Mouse (Mus musculus) embryonic facial prominence, embryonic 11.5 days (tissue): ENCODE measurements around the gene Usp39. TPM values are rescaled to one million over a fixed set of nuclear protein-coding genes. Genes with fewer than 3 reads are reported as not detected.

Experiments
- ATAC-seq: fragments of 200-750 bp; cut with Nextera tagmentation; replicated peaks from 2 replicates; pipeline ENCODE4 v1.8.0; 2017; ENCODE audit warnings: low read depth; ENCODE audit not compliant: insufficient number of reproducible peaks, low FRiP score, low TSS enrichment
- DNase-seq: peaks from one replicate; pipeline ENCODE4 v3.0.0-alpha.2; 2015; ENCODE audit warnings: low spot score
- H3K27ac ChIP-seq: fragments of 300-500 bp; sonication (generic); replicated peaks from 2 replicates; pipeline ENCODE4 v1.5.1; 2014; ENCODE audit warnings: mild to moderate bottlenecking, low read depth, low read length, control low read depth
- H3K27me3 ChIP-seq: fragments of 300-500 bp; sonication (generic); 2 replicates; pipeline ENCODE4 v1.6.1; 2014; ENCODE audit warnings: mild to moderate bottlenecking, low read length, moderate library complexity, mixed read lengths; ENCODE audit not compliant: control insufficient read depth, insufficient read depth
- H3K36me3 ChIP-seq: fragments of 300-500 bp; sonication (generic); replicated peaks from 2 replicates; pipeline ENCODE4 v1.6.1; 2014; ENCODE audit warnings: low read depth, mild to moderate bottlenecking, low read length, moderate library complexity, mixed read lengths; ENCODE audit not compliant: control insufficient read depth, insufficient read depth
- H3K4me1 ChIP-seq: fragments of 300-500 bp; sonication (generic); 2 replicates; pipeline ENCODE4 v1.6.1; 2014; ENCODE audit warnings: low read length, mixed read lengths; ENCODE audit not compliant: control insufficient read depth, insufficient read depth
- H3K4me2 ChIP-seq: fragments of 300-500 bp; sonication (generic); 2 replicates; pipeline ENCODE4 v1.6.1; 2014; ENCODE audit warnings: low read depth, mild to moderate bottlenecking, control low read depth, low read length, moderate library complexity
- H3K4me3 ChIP-seq: fragments of 300-500 bp; sonication (generic); 2 replicates; pipeline ENCODE4 v1.5.1; 2014; ENCODE audit warnings: low read depth, low read length, control low read depth
- H3K9ac ChIP-seq: fragments of 300-500 bp; sonication (generic); replicated peaks from 2 replicates; pipeline ENCODE4 v1.6.1; 2014; ENCODE audit warnings: mild to moderate bottlenecking, control low read depth, low read length
- H3K9me3 ChIP-seq: fragments of 300-500 bp; sonication (generic); replicated peaks from 2 replicates; pipeline ENCODE4 v1.6.1; 2016; ENCODE audit warnings: mild to moderate bottlenecking, low read length, inconsistent platforms, mixed read lengths; ENCODE audit not compliant: control insufficient read depth
- WGBS: fragments of 180-500 bp; shearing (Covaris S2); extraction: QIAGEN DNeasy Blood & Tissue Kit; methylation state at CpG from one replicate; pipeline ENCODE4 v1.1.7; 2014; 5-methylcytosine and 5-hydroxymethylcytosine counted together
- polyA plus RNA-seq: library from polyadenylated mRNA; unstranded; fragments of >200 nt; fragmentation: Nextera tagmentation; extraction: Ambion mirVana; gene quantifications from 2 replicates; pipeline ENCODE4 v1.2.1, GENCODE M21; 2014

Usp39 gene
- polyA plus RNA-seq, 1 experiment from 2014 or later: 107 TPM

- Histone ChIP-seq H3K36me3 (no peaks in the 10 kb centered on the region), H3K4me1 (no peaks in the 10 kb centered on the region), H3K4me3 (no peak overlapping the region), H3K27me3 (no peaks in the 10 kb centered on the region), H3K27ac (no peak overlapping the region), H3K4me2 (no peak overlapping the region), H3K9ac (no peak overlapping the region), H3K9me3 (no peaks in the 10 kb centered on the region)
- WGBS: 85% methylated on average over 11 of the region's 11 CpGs
- DNase-seq (no peak), ATAC-seq (no peak)
Observed at GRCm38 (mm10) chr6:72302349-72302925, 42.5 kb downstream of the Usp39 start.

DNA sequence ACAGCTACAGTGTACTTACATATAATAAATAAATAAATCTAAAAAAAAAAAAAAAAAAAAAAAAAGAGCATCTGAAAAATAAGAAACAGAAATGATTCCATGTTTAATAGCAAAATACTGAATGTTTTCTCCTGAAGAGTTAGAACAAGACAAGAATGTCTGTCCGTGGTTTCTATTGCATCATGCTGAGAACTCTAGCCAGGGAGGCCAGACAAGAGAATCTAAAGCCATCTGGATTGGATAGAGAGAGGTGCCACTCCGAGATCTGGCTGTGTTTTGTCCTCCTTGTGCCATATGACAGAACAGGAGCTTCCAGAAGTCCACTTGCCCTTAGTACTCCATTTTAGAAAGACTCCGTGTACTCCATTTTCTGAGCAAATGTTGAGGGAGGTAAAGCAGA is 47.2 kb downstream of the Usp39 start:
- Histone ChIP-seq H3K27ac (no peak overlapping the region), H3K27me3 (no peaks in the 10 kb centered on the region), H3K36me3 (no peaks in the 10 kb centered on the region), H3K4me1 (no peaks in the 10 kb centered on the region), H3K4me3 (no peak overlapping the region), H3K9me3 (no peaks in the 10 kb centered on the region), H3K9ac (no peak overlapping the region), H3K4me2 (no peak overlapping the region)
- no peak for DNase-seq
- no peak for ATAC-seq
- 77% methylated on average over 3 of the region's 3 CpGs for WGBS

DNA sequence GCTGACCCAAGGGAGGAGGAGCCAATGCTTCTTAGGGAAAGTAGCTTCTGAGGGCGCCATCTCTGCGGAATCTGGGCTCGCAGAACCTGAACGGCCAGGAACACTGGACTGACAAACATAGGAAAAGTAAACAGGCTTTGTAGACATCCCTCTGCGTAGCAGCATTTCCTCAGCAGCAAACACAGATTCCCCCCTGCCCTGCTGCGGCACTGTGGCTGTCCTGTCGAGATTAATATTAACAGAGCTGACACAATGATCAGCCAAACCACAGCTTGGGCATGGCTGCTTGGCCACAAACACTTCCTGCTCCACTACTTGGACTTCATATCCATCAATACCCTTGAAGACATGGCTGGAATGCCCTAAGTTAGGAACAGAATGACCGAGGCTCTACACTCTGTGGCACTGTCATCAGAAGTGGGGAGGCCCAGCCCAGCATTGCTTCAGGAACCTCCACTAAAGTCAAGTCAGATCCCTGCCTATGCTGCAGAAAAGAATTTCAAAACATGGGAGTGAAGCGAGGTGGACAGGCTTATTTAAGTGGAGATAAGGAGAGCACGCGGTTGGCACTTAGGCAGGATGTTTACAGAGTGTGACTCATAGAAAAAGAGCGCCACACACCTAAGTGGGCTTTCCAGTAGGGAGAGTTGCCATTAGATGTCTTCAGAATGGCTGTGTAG is 51.9 kb downstream of the Usp39 start:
- no peak overlapping the region for H3K27ac ChIP-seq
- H3K4me1 ChIP-seq: no peaks in the 10 kb centered on the region
- no peaks in the 10 kb centered on the region for H3K9me3 ChIP-seq
- no peak overlapping the region for H3K4me3 ChIP-seq
- H3K36me3 ChIP-seq: no peaks in the 10 kb centered on the region
- H3K4me2 ChIP-seq: no peak overlapping the region
- 81% methylated on average over 12 of the region's 12 CpGs for WGBS
- H3K9ac ChIP-seq: no peak overlapping the region
- DNase-seq: no peak
- H3K27me3 ChIP-seq: no peaks in the 10 kb centered on the region
- ATAC-seq: no peak

GRCm38 (mm10) chr6:72289484-72289883 is 55.5 kb downstream of the Usp39 start:
- Histone ChIP-seq H3K9ac (no peak overlapping the region), H3K36me3 (no peaks in the 10 kb centered on the region), H3K9me3 (no peaks in the 10 kb centered on the region), H3K4me1 (no peaks in the 10 kb centered on the region), H3K4me3 (no peak overlapping the region), H3K4me2 (no peak overlapping the region), H3K27ac (no peak overlapping the region), H3K27me3 (no peaks in the 10 kb centered on the region)
- ATAC-seq: no peak
- no peak for DNase-seq
- WGBS: 94% methylated on average over 3 of the region's 3 CpGs

DNA sequence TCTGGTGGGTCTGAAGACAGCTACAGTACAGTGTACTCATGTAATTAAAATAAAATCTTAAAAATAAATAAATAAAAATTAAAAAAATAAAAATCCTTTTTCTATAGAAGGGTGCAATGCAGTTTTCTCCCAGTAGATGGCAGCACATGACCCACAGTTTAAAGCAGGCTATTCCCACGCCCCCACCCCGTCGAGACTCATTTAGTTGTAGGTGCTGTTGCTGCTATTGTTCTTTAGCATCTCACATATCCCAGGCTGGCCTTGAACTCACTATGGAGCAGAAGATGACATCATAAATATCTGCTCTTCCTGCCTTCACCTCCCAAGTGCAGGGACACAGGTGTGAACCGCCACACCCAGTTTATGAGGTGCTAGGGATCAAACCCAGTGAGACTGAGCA is 61.1 kb downstream of the Usp39 start:
- ATAC-seq (no peak), DNase-seq (peak; percentile 61)
- 23% methylated on average over 4 of the region's 4 CpGs for WGBS
- no peaks in the 10 kb centered on the region for H3K9me3 ChIP-seq
- no peak overlapping the region for H3K9ac ChIP-seq
- H3K4me3 ChIP-seq: no peak overlapping the region
- no peaks in the 10 kb centered on the region for H3K36me3 ChIP-seq
- H3K27me3 ChIP-seq: no peaks in the 10 kb centered on the region
- no peaks in the 10 kb centered on the region for H3K4me1 ChIP-seq
- no peak overlapping the region for H3K4me2 ChIP-seq
- H3K27ac ChIP-seq: no peak overlapping the region

DNA sequence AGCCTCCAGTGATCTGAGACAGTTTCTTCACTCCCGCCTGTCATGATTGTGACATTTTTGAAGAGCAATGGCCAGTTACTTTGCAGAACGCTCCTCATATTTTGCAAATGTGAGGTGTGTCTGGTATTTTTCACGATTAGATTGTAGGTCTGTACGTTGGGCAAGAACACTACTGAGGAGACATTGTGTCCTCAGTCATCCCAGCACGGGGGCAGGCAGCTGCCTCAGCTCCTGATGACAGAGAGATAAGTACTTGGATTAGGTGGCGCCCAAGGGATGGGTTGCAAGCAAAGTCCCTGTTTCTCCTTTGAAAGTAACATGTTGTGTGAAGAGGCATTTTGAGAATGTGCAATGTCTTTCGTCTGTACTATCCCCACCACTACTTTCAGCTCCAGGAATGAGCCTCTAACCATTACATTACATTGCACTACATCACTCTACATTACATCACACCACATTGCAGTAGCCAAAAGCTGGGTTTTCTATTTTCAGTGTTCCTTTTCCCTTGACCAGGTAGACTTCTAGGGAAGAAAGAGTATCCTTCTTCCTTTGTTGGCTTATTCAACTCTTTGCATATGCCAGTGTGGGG is 64.5 kb downstream of the Usp39 start:
- Histone ChIP-seq H3K4me1 (no peaks in the 10 kb centered on the region), H3K27ac (no peak overlapping the region), H3K27me3 (no peaks in the 10 kb centered on the region), H3K9ac (no peak overlapping the region), H3K4me3 (no peak overlapping the region), H3K9me3 (no peaks in the 10 kb centered on the region), H3K4me2 (no peak overlapping the region), H3K36me3 (no peaks in the 10 kb centered on the region)
- ATAC-seq (no peak), DNase-seq (no peak)
- WGBS: 71% methylated on average over 7 of the region's 7 CpGs

GRCm38 (mm10) chr6:72279505-72279904 is 65.5 kb downstream of the Usp39 start:
- DNase-seq (no peak), ATAC-seq (no peak)
- no peak overlapping the region for H3K4me3 ChIP-seq
- H3K4me1 ChIP-seq: no peaks in the 10 kb centered on the region
- no peak overlapping the region for H3K27ac ChIP-seq
- 86% methylated on average over 7 of the region's 7 CpGs for WGBS
- H3K9me3 ChIP-seq: no peaks in the 10 kb centered on the region
- no peak overlapping the region for H3K9ac ChIP-seq
- no peaks in the 10 kb centered on the region for H3K27me3 ChIP-seq
- no peaks in the 10 kb centered on the region for H3K36me3 ChIP-seq
- no peak overlapping the region for H3K4me2 ChIP-seq

DNA sequence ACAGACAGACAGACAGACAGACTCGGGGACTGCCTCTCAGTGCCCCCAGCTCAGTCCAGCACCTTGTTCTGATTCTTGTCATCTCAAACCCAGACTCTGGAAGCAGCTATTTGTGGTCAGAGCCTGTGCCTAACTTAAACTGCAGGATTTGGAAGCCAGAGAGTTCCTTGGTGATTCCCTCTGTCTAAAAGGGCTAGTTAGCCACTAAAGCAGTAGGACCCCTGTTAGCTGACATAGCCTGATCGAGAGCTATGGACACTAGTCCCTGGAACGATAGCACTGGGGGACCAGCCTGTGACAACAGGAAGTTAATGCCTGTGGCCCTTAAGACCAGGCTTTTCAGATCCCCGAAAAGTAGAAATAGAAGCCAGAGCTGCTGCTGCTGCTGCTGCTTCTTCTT is 66.1 kb downstream of the Usp39 start:
- H3K27ac ChIP-seq: no peak overlapping the region
- no peaks in the 10 kb centered on the region for H3K9me3 ChIP-seq
- 69% methylated on average over 4 of the region's 4 CpGs for WGBS
- no peak overlapping the region for H3K9ac ChIP-seq
- no peak overlapping the region for H3K4me2 ChIP-seq
- H3K4me3 ChIP-seq: no peak overlapping the region
- no peaks in the 10 kb centered on the region for H3K27me3 ChIP-seq
- no peaks in the 10 kb centered on the region for H3K4me1 ChIP-seq
- no peak for ATAC-seq
- no peaks in the 10 kb centered on the region for H3K36me3 ChIP-seq
- no peak for DNase-seq
